Mouse (Mus musculus): Measurements from ENCODE around the gene Ttc26. TPM values are rescaled to one million over a fixed set of nuclear protein-coding genes. Genes with fewer than 3 reads are reported as not detected.

Gene Ttc26
- polyA plus RNA-seq, 1 experiment from 2014 or later = 13.3 TPM

Other genes with a start within 250 kb of the Ttc26 start
- 7.6 and 9.2 TPM in 2 replicates for gene D630045J12Rik, start 127.5 kb upstream of the Ttc26 start, polyA plus RNA-seq (2016; fragmentation: Nextera tagmentation; extraction: Ambion mirVana)
- gene Zc3hav1l, start 82.2 kb upstream of the Ttc26 start, polyA plus RNA-seq (2016; fragmentation: Nextera tagmentation; extraction: Ambion mirVana) = 15.7 and 19.6 TPM in 2 replicates
- gene Zc3hav1, start 26.9 kb upstream of the Ttc26 start, polyA plus RNA-seq (2016; fragmentation: Nextera tagmentation; extraction: Ambion mirVana) = 2.1 and 2.5 TPM in 2 replicates
- gene Ubn2, start 52.5 kb downstream of the Ttc26 start, polyA plus RNA-seq (2016; fragmentation: Nextera tagmentation; extraction: Ambion mirVana) = 16.3 and 21.3 TPM in 2 replicates
- 99.0 and 103 TPM in 2 replicates for gene Fmc1, start 152.0 kb downstream of the Ttc26 start, polyA plus RNA-seq (2016; fragmentation: Nextera tagmentation; extraction: Ambion mirVana)
- 52.8 and 58.2 TPM in 2 replicates for gene Luc7l2, start 169.9 kb downstream of the Ttc26 start, polyA plus RNA-seq (2016; fragmentation: Nextera tagmentation; extraction: Ambion mirVana)